Mouse (Mus musculus) MEL (cell line): ENCODE data around the gene Zfp740. TPM values are rescaled to one million over a fixed set of nuclear protein-coding genes. Genes with fewer than 3 reads are reported as not detected.
A peak's percentile ranks its signal among the peaks of the same experiment; 100 is the strongest.

Experiments
- DNase-seq: peaks from one replicate; pipeline ENCODE4 v3.0.0; 2011; ENCODE audit warnings: low read depth, low spot score
- H3K27ac ChIP-seq: 2 replicates; pipeline ENCODE4 v1.5.1; 2012; ENCODE audit warnings: low read depth, mild to moderate bottlenecking, control low read depth, low read length, moderate library complexity; ENCODE audit not compliant: control insufficient read depth
- H3K27me3 ChIP-seq, 2 experiments: fragments of 150-350 bp in 1 of 2; sonication (generic) in 1 of 2; 2 replicates each; pipeline ENCODE4 v1.6.1; 2012; ENCODE audit warnings: low read length in 2 of 2, mild to moderate bottlenecking in 2 of 2, improper control_type of control experiment in 1 of 2, moderate library complexity in 1 of 2; ENCODE audit not compliant: insufficient read depth in 2 of 2, control insufficient read depth in 1 of 2
- H3K36me3 ChIP-seq, 2 experiments: 2 replicates each; pipeline ENCODE4 v1.6.1; 2012 to 2014; ENCODE audit warnings: low read length in 2 of 2, improper control_type of control experiment in 1 of 2, inconsistent platforms in 1 of 2, mild to moderate bottlenecking in 1 of 2; ENCODE audit not compliant: insufficient read depth in 2 of 2, control insufficient read depth in 1 of 2
- H3K4me1 ChIP-seq, 2 experiments: fragments of 150-350 bp in 1 of 2; sonication (generic) in 1 of 2; 2 replicates each; pipeline ENCODE4 v1.6.1; 2012; ENCODE audit warnings: low read length in 2 of 2, improper control_type of control experiment in 1 of 2, mild to moderate bottlenecking in 1 of 2; ENCODE audit not compliant: insufficient read depth in 2 of 2, control insufficient read depth in 1 of 2
- H3K4me3 ChIP-seq, 2 experiments: fragments of 150-350 bp in 1 of 2; sonication (generic) in 1 of 2; 2 replicates each; pipeline ENCODE4 v1.5.1; 2012; ENCODE audit warnings: low read depth in 2 of 2, low read length in 2 of 2, mild to moderate bottlenecking in 2 of 2, moderate library complexity in 2 of 2, control low read depth in 1 of 2, improper control_type of control experiment in 1 of 2; ENCODE audit not compliant: control insufficient read depth in 1 of 2, insufficient read depth in 1 of 2
- H3K79me2 ChIP-seq: 2 replicates; pipeline ENCODE4 v1.6.1; 2012; ENCODE audit warnings: mild to moderate bottlenecking, low read length, moderate library complexity; ENCODE audit not compliant: control insufficient read depth, poor library complexity, insufficient read depth
- H3K9ac ChIP-seq: 2 replicates; pipeline ENCODE4 v1.6.1; 2012; ENCODE audit warnings: low read depth, mild to moderate bottlenecking, control low read depth, low read length, moderate library complexity; ENCODE audit not compliant: control insufficient read depth, poor library complexity, severe bottlenecking
- H3K9me3 ChIP-seq: fragments of 150-350 bp; sonication (generic); replicated peaks from 2 replicates; pipeline ENCODE4 v1.6.1; 2012; ENCODE audit warnings: mild to moderate bottlenecking, low read length, improper control_type of control experiment, moderate library complexity; ENCODE audit not compliant: insufficient read depth
- BHLHE40 ChIP-seq: IDR thresholded peaks from 2 replicates; pipeline ENCODE4 v1.6.1; 2012; ENCODE audit warnings: low read depth, mild to moderate bottlenecking, inconsistent platforms, low read length, improper control_type of control experiment, borderline replicate concordance
- ELF1 ChIP-seq: IDR thresholded peaks from 2 replicates; pipeline ENCODE4 v1.6.1; 2014; ENCODE audit warnings: low read depth, mild to moderate bottlenecking, inconsistent platforms, low read length, improper control_type of control experiment, moderate library complexity
- EP300 ChIP-seq, 2 experiments: IDR thresholded peaks; 2 replicates each; pipeline ENCODE4 v1.6.1; 2011; ENCODE audit warnings: improper control_type of control experiment in 2 of 2, low read length in 2 of 2, low read depth in 1 of 2, mild to moderate bottlenecking in 1 of 2
- ETS1 ChIP-seq: IDR thresholded peaks from 2 replicates; pipeline ENCODE4 v1.6.1; 2012; ENCODE audit warnings: low read depth, mild to moderate bottlenecking, inconsistent platforms, low read length, improper control_type of control experiment, moderate library complexity
- GABPA ChIP-seq: IDR thresholded peaks from 2 replicates; pipeline ENCODE4 v1.6.1; 2012; ENCODE audit warnings: low read depth, mild to moderate bottlenecking, inconsistent platforms, low read length, improper control_type of control experiment, moderate library complexity
- GATA1 ChIP-seq: IDR thresholded peaks from 2 replicates; pipeline ENCODE4 v1.6.1; 2011; ENCODE audit warnings: low read depth, low read length, improper control_type of control experiment
- HCFC1 ChIP-seq: IDR thresholded peaks from 2 replicates; pipeline ENCODE4 v1.6.1; 2012; ENCODE audit warnings: low read depth, mild to moderate bottlenecking, inconsistent platforms, low read length, improper control_type of control experiment, moderate library complexity
- KAT2A ChIP-seq: conservative IDR thresholded peaks from 2 replicates; pipeline ENCODE4 v1.6.1; 2012; ENCODE audit warnings: low read depth, low read length, improper control_type of control experiment, inconsistent platforms
- MXI1 ChIP-seq: IDR thresholded peaks from 2 replicates; pipeline ENCODE4 v1.6.1; 2011; ENCODE audit warnings: mild to moderate bottlenecking, low read depth, low read length, improper control_type of control experiment
- MYB ChIP-seq: IDR thresholded peaks from 2 replicates; pipeline ENCODE4 v1.6.1; 2011; ENCODE audit warnings: mild to moderate bottlenecking, low read depth, low read length, improper control_type of control experiment
- MYC ChIP-seq: IDR thresholded peaks from 2 replicates; pipeline ENCODE4 v1.6.1; 2011; ENCODE audit warnings: low read depth, mild to moderate bottlenecking, low read length, improper control_type of control experiment, moderate library complexity
- NELFE ChIP-seq: IDR thresholded peaks from 2 replicates; pipeline ENCODE4 v1.6.1; 2011; ENCODE audit warnings: low read depth, low read length, improper control_type of control experiment
- NRF1 ChIP-seq: IDR thresholded peaks from 2 replicates; pipeline ENCODE4 v1.6.1; 2014; ENCODE audit warnings: low read depth, mild to moderate bottlenecking, inconsistent platforms, low read length, improper control_type of control experiment, moderate library complexity; ENCODE audit not compliant: poor library complexity, insufficient read depth, severe bottlenecking
- SIN3A ChIP-seq: IDR thresholded peaks from 2 replicates; pipeline ENCODE4 v1.6.1; 2012; ENCODE audit warnings: low read length, improper control_type of control experiment, inconsistent platforms
- SMC3 ChIP-seq: IDR thresholded peaks from 2 replicates; pipeline ENCODE4 v1.6.1; 2011; ENCODE audit warnings: low read depth, low read length, improper control_type of control experiment
- TCF12 ChIP-seq: IDR thresholded peaks from 2 replicates; pipeline ENCODE4 v1.6.1; 2014; ENCODE audit warnings: low read depth, mild to moderate bottlenecking, inconsistent platforms, low read length, improper control_type of control experiment, moderate library complexity
- UBTF ChIP-seq: IDR thresholded peaks from 2 replicates; pipeline ENCODE4 v1.6.1; 2012; ENCODE audit warnings: low read depth, mild to moderate bottlenecking, inconsistent platforms, low read length, improper control_type of control experiment, moderate library complexity, borderline replicate concordance; ENCODE audit not compliant: insufficient read depth
- USF1 ChIP-seq: IDR thresholded peaks from 2 replicates; pipeline ENCODE4 v1.6.1; 2014; ENCODE audit warnings: low read depth, mild to moderate bottlenecking, inconsistent platforms, low read length, improper control_type of control experiment, moderate library complexity
- polyA plus RNA-seq, 2 experiments: library from polyadenylated mRNA; stranded (reverse) in 1 of 2; unstranded in 1 of 2; fragments of >175 nt in 1 of 2; fragments of >200 nt in 1 of 2; gene quantifications; 2 replicates each; pipeline versions ENCODE4 v1.2.1 to v1.2.4; 2012; ENCODE audit warnings: low replicate concordance in 2 of 2, low read depth in 1 of 2; ENCODE audit not compliant: insufficient read length in 2 of 2, insufficient read depth in 1 of 2, missing spikeins in 1 of 2
- total RNA-seq: library from RNA; depleted of rRNA; stranded (reverse); fragments of 300-350 nt; gene quantifications from 2 replicates; pipeline ENCODE4 v1.2.3, GENCODE M21; 2012

Zfp740 gene
- total and polyA plus RNA-seq, 3 experiments = 39.9 to 50.1 TPM; not detected in 1

DNA sequence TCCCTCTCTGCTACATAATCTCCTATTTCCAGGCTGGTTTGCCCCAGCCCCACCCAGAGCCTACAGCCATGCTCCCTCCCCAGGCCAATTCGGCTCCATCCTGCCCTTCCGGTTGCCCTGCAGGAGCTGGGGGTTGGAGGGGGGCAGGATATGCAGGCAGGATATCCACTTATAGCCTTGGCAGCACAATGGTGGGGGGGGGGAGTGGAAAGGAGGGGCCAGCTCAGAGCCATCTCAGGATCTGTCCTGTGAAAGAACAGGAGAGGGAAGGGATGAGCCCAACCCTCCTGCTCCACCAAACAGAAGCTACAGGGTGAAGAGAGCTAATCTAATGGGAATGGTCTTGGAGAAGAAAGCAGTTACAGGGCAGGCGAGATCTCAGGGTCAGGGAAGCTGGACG is 37.6 kb downstream of the Zfp740 start:
- Histone ChIP-seq H3K4me1 (peaks cover 3 to 21% of the 10 kb centered on the region in 2 experiments), H3K27me3 (peaks cover 5 to 8% of the 10 kb centered on the region in 2 experiments; a peak in 3 of 4 replicates), H3K36me3 (peaks cover 0 to 7% of the 10 kb centered on the region in 2 experiments; a peak in 2 of 4 replicates), H3K4me3 (no peak overlapping the region), H3K27ac (no peak overlapping the region), H3K79me2 (no peaks in the 10 kb centered on the region), H3K9me3 (no peaks in the 10 kb centered on the region), H3K9ac (no peak overlapping the region)
- TF ChIP-seq GABPA = no peak
- no peak for TF ChIP-seq KAT2A
- no peak for TF ChIP-seq MYC
- no peak for TF ChIP-seq SIN3A
- TF ChIP-seq SMC3 = no peak
- TF ChIP-seq MYB = no peak
- no peak for DNase-seq

DNA sequence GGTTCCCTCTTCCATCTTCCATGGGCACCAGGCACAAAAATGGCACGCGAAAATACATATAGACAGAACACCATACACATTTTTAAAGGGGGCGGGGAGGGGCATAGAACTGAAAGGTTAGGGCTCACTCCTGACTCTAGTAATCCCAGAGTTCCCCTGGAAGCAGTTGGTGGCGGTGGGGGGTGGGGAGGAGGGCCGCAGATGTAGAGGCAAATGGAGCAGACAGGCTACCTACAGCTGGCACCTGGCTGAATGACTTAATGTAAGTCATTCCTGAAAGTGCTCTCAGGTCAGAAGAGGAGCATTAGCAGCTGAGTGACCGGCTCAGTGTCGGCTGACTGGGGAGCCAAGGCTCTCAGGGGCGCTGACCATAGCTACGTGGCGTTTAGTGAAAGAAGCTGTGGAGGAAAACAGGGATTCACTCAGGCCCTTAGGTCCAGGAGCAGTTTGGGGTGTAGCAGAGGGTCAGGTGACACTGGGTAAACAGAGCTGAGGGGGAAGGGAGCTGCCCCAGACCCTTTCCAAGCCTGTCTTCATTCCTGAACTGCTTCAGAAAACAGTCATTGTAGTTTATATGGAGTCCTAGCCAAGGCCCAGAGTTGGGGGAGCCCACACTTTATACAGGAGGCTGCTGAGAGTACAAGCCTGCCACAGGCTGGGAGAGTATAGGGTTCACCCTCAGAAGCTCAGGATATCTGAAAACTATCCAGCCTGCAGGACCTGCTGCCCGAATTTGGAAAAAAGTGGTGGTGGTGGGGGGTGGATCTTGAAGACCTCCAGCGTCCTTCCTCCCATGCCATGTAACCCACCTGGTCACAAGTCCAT is 39.6 kb downstream of the Zfp740 start:
- Histone ChIP-seq H3K4me3 (no peak overlapping the region), H3K27me3 (peaks cover 9 to 15% of the 10 kb centered on the region in 2 experiments; a peak in 3 of 4 replicates), H3K36me3 (peaks cover 0 to 7% of the 10 kb centered on the region in 2 experiments; a peak in 2 of 4 replicates), H3K79me2 (no peaks in the 10 kb centered on the region; the same call in 1 of the 2 replicates), H3K9ac (no peak overlapping the region), H3K27ac (no peak overlapping the region), H3K4me1 (peaks cover 5 to 28% of the 10 kb centered on the region in 2 experiments), H3K9me3 (no peaks in the 10 kb centered on the region)
- TF ChIP-seq GATA1 = no peak
- TF ChIP-seq USF1 = 0 out of 2 replicates have a peak, but pooled peaks have one; percentile 14
- DNase-seq = no peak

- Histone ChIP-seq H3K79me2 (no peaks in the 10 kb centered on the region; the same call in 1 of the 2 replicates), H3K36me3 (peaks cover 0 to 7% of the 10 kb centered on the region in 2 experiments; a peak in 2 of 4 replicates), H3K9me3 (no peaks in the 10 kb centered on the region), H3K9ac (peak overlapping the region; percentile 38), H3K4me3 (peak overlapping the region; percentile 11 to 26; a peak in 3 of 4 replicates), H3K27ac (no peak overlapping the region), H3K4me1 (peaks cover 5 to 28% of the 10 kb centered on the region in 2 experiments), H3K27me3 (peaks cover 12 to 19% of the 10 kb centered on the region in 2 experiments; a peak in 3 of 4 replicates)
- 0 out of 2 replicates have a peak, but pooled peaks have one; percentile 15 for TF ChIP-seq NELFE
- TF ChIP-seq BHLHE40 = no peak
- TF ChIP-seq ELF1 = 0 out of 2 replicates have a peak, but pooled peaks have one; percentile 31
- no peak for TF ChIP-seq UBTF
- TF ChIP-seq TCF12 = 0 out of 2 replicates have a peak, but pooled peaks have one; percentile 1
- no peak for TF ChIP-seq HCFC1
- TF ChIP-seq NRF1 = peak; percentile 50; the same call in 1 of the 2 replicates
- peak in 1 of 2 experiments; percentile 54; a peak in 1 of 4 replicates for TF ChIP-seq EP300 (IDR thresholded peaks at IDR 0.05; ENCODE audit: low read depth in 1 of 2, low read length in 2 of 2)
- TF ChIP-seq MXI1 = peak; percentile 53
- TF ChIP-seq ETS1 = peak; percentile 30; the same call in 1 of the 2 replicates
- peak; percentile 48 for DNase-seq
Observed at GRCm38 (mm10) chr15:102243229-102244190, 40.5 kb downstream of the Zfp740 start.
